Mouse (Mus musculus) erythroid progenitor cell, adult 5-6 weeks (primary cell): ENCODE measurements around the gene Psmd12. TPM values are rescaled to one million over a fixed set of nuclear protein-coding genes. Genes with fewer than 3 reads are reported as not detected.

Experiments
- ATAC-seq: replicated peaks from 2 replicates; pipeline ENCODE4 v1.8.0; 2016; ENCODE audit warnings: moderate number of reproducible peaks, mild to moderate bottlenecking, moderate TSS enrichment, inconsistent platforms; ENCODE audit not compliant: poor library complexity, low FRiP score, severe bottlenecking
- total RNA-seq, 2 experiments: library from RNA; stranded (forward) in 1 of 2; stranded (reverse) in 1 of 2; fragments of 150-400 nt in 1 of 2; fragments of 186-747, 209-891 nt in 1 of 2; gene quantifications; 2 replicates each; pipeline versions ENCODE4 v1.2.3 to v1.2.4; 2015 to 2017; ENCODE audit warnings: low replicate concordance in 2 of 2

The Psmd12 gene
- total RNA-seq, 2 experiments from 2014 or later: 34.0 to 74.1 TPM

- ATAC-seq: no peak
Observed at GRCm38 (mm10) chr11:107458286-107458685, 21.0 kb upstream of the Psmd12 start.

- ATAC-seq: no peak
Observed at GRCm38 (mm10) chr11:107458986-107459385, 20.3 kb upstream of the Psmd12 start.

DNA sequence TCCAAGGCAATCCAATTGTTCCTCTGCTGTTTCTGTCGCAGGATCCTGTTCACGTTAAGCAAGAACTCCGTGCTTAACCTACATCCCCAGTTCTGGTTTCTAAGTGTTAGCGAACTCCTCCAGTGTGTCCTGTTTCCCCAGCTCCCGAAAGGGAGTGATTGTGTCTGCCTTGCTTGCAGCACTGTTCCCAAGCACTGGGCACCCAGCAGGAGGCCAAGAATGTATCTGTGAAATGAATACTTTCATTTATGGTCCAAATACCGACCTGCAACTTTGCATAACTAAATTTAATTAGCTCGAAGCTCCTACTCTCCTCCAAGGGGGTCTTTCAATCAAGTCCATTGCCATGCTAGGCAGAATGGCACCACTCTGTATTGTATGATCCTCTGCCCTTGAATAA lies 19.5 kb upstream of the Psmd12 start:
- ATAC-seq: no peak

DNA sequence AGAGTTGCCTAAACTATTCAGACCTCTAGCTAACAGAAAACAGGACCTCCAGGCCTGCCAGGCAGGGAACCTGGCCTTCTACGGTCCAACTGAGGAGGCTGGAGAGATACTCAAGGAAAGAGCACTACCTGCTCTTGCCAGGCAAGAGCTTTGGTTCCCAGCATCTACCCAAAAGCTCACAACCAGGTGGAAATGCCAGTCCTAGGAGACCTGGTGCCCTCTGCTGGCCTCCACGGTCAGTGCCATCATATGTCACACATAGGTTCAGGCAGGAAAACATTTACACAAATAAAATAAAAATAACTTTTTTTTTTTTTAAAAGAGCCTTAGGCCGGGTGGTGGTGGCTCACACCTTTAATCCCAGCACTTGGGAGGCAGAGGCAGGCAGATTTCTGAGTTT lies 16.8 kb upstream of the Psmd12 start:
- peak; percentile 63; the same call in 1 of the 2 replicates for ATAC-seq

- ATAC-seq: no peak
Observed at GRCm38 (mm10) chr11:107463251-107463681, 16.0 kb upstream of the Psmd12 start.

GRCm38 (mm10) chr11:107464141-107464540 lies 15.1 kb upstream of the Psmd12 start:
- no peak for ATAC-seq

GRCm38 (mm10) chr11:107465041-107465440 lies 14.2 kb upstream of the Psmd12 start:
- ATAC-seq: no peak

- no peak for ATAC-seq
Observed at GRCm38 (mm10) chr11:107465969-107466368, 13.3 kb upstream of the Psmd12 start.

- no peak for ATAC-seq
Observed at GRCm38 (mm10) chr11:107466611-107467391, 12.5 kb upstream of the Psmd12 start.

- peak; percentile 55 for ATAC-seq
Observed at GRCm38 (mm10) chr11:107468252-107469030, 10.8 kb upstream of the Psmd12 start.

GRCm38 (mm10) chr11:107469031-107469522 lies 10.2 kb upstream of the Psmd12 start:
- peak; percentile 22; the same call in 1 of the 2 replicates for ATAC-seq

DNA sequence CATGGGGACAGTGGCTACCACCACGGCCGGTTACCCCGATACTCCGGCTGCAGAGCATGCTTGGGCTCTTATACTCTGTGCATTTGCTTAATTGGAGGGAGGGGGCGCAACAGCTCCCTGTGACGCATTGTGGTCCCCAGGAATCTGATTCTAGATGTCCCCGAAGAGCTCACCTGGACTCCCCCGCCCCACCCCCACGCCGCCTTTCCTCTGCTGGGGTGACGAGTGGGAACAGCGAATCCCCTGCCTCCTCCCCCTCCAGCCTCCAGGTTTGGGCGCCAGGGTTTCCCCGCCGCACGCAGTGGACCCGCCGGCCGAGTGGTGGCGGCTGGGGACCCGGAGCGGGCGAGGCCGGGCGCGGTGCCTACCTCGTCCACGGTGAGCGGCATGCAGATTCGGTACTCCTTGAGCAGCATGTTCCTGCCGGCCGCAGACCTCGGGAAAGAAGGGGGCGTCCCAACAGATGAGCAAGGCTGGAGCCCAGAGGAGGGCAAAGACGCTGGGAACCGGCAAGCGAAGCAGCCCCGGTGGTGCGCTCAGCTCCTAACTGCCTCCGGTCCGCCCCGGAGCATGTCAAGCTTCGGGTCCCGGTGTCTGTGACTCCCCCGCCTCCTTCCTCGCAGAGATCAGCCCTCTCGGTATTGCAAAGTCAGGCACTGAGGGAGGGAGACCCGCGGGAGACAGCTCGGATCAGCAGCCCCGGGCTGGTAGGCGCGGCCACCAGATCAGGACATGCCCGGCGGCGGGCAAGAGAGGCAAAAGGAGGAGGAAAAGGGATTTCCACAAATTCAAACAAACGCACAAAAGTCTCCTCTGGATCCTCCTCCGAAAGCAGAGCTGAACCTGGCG lies 9.5 kb upstream of the Psmd12 start:
- ATAC-seq: peak; percentile 36

DNA sequence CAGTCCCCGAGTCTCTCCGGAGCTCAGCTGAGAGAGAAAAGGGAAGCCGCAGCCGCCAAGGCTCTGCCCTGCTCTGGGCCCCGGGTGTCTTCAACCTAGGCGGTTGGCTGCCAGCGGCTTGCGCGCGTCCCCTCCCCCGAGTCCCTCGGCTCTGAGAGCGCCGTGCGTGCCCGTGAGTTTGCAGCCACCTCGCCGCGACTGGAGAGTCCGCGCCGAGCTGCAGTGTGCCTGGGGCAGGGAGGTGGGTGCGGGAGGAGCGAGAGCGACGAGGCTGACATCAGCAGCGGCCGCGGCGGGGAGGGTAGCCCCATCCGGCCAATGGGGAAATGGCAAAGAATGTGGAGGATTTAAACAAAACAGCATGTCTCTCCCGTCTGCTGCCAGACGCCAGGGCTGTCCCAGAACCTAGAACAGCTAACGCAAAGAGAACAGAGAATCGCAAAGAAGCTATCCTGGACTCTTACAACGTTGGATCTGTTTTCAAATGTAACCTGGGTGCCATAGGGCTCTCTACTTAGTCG lies 8.7 kb upstream of the Psmd12 start, which contains the start of gene Pitpnc1:
Gene Pitpnc1 (minus strand): TSS at position 179 of the 521 bp plus-strand sequence.
- peak; percentile 73 for ATAC-seq

- ATAC-seq: no peak
Observed at GRCm38 (mm10) chr11:107471071-107471720, 8.1 kb upstream of the Psmd12 start.

- no peak for ATAC-seq
Observed at GRCm38 (mm10) chr11:107472304-107472703, 7.0 kb upstream of the Psmd12 start.

DNA sequence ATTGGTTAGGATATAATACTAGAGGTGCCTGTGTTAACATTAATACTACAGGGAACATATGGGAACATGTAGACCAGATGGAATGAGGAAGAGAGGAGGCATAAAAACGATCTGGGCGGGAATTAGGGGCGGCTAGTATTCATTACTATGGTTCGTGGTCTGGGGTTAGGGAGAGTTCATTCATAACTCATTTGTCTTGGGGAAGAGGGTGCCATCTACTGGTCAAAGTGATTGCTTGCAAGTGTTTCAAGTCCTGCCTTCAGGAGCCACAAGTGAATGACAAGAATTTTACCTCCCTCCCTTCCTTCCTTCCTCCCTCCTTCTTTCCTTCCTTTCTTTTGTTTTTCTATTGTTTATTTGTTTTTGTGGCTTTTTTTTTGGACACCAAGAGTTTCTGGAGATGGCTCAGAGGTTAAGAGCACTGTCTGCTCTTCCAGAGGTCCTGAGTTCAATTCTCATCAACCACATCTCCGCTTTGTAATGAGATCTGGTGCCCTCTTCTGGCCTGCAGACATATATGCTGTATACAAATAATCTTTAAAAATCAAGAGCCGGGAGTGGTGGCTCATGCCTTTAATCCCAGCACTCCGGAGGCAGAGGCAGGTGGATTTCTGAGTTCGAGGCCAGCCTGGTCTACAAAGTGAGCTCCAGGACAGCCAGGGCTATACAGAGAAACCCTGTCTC lies 6.0 kb upstream of the Psmd12 start:
- ATAC-seq: peak; percentile 60

GRCm38 (mm10) chr11:107479862-107480203 lies 549 bp downstream of the Psmd12 start:
- 0 out of 2 replicates have a peak, but pooled peaks have one; percentile 2 for ATAC-seq

DNA sequence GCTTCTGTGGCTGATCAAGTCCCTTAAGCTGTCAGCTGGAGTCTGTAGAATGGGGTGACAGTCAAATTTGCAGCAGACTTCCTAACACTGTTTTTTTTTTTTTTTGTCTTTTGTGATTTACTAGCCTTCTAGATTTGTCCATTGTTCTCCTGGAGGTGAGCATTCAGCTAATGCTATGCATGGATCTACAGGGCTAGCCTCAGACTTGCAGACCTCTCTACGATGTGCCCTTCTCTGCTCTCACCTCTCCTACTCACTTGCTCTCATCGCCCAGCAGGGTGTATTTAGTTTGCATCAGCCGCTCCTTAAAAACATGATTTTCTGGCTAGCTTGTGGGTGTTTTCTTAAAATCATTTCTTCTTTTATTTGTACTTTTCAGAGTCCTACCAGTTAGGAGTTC lies 5.1 kb downstream of the Psmd12 start:
- no peak for ATAC-seq

- no peak for ATAC-seq
Observed at GRCm38 (mm10) chr11:107502801-107503200, 23.5 kb downstream of the Psmd12 start.
